Mouse (Mus musculus): Measurements from ENCODE around the gene Abhd14b. TPM values are rescaled to one million over a fixed set of nuclear protein-coding genes. Genes with fewer than 3 reads are reported as not detected.
A peak's percentile ranks its signal among the peaks of the same experiment; 100 is the strongest.

Abhd14b gene
- polyA plus RNA-seq, 1 experiment from 2014 or later = 19.5 TPM

- WGBS = 0% methylated on average over 2 of the region's 2 CpGs
- DNase-seq (ENCODE audit: low spot score) = no peak
- no peak overlapping the region for H3K27ac ChIP-seq (ENCODE audit: low read depth, low read length)
- H3K4me3 ChIP-seq (ENCODE audit: low read depth, low read length) = no peak overlapping the region
- peaks cover 14% of the 10 kb centered on the region for H3K4me1 ChIP-seq (replicated peaks; ENCODE audit: control insufficient read depth, insufficient read depth, low read length)
- no peak; the same call in 1 of the 2 replicates for ATAC-seq (replicated peaks; ENCODE audit: low FRiP score)
- no peak overlapping the region for H3K4me2 ChIP-seq
- H3K27me3 ChIP-seq (replicated peaks; ENCODE audit: control insufficient read depth, insufficient read depth, low read length) = peaks cover 26% of the 10 kb centered on the region
- H3K9ac ChIP-seq (ENCODE audit: low read depth, low read length) = no peak overlapping the region
- no peaks in the 10 kb centered on the region for H3K36me3 ChIP-seq (ENCODE audit: control insufficient read depth, insufficient read depth, low read length)
- no peaks in the 10 kb centered on the region for H3K9me3 ChIP-seq (ENCODE audit: control insufficient read depth, low read length)
Observed at GRCm38 (mm10) chr9:106420608-106421007, 26.7 kb upstream of the Abhd14b start.

- Histone ChIP-seq H3K27ac (ENCODE audit: low read depth, low read length) (no peak overlapping the region), H3K4me3 (ENCODE audit: low read depth, low read length) (no peak overlapping the region), H3K27me3 (replicated peaks; ENCODE audit: control insufficient read depth, insufficient read depth, low read length) (peaks cover 26% of the 10 kb centered on the region), H3K4me2 (peak overlapping the region; percentile 13; the same call in 1 of the 2 replicates), H3K4me1 (replicated peaks; ENCODE audit: control insufficient read depth, insufficient read depth, low read length) (peaks cover 14% of the 10 kb centered on the region), H3K9ac (ENCODE audit: low read depth, low read length) (no peak overlapping the region), H3K36me3 (ENCODE audit: control insufficient read depth, insufficient read depth, low read length) (no peaks in the 10 kb centered on the region), H3K9me3 (ENCODE audit: control insufficient read depth, low read length) (no peaks in the 10 kb centered on the region)
- WGBS = 11% methylated on average over 18 of the region's 18 CpGs
- peak; percentile 24; the same call in 1 of the 2 replicates for ATAC-seq (replicated peaks; ENCODE audit: low FRiP score)
- DNase-seq (ENCODE audit: low spot score) = no peak
Observed at GRCm38 (mm10) chr9:106421033-106421864, 26.0 kb upstream of the Abhd14b start.

- H3K9me3 ChIP-seq (ENCODE audit: control insufficient read depth, low read length) = no peaks in the 10 kb centered on the region
- peak overlapping the region; percentile 13; the same call in 1 of the 2 replicates for H3K4me2 ChIP-seq
- ATAC-seq (replicated peaks; ENCODE audit: low FRiP score) (peak; percentile 74), DNase-seq (ENCODE audit: low spot score) (peak; percentile 81)
- H3K36me3 ChIP-seq (ENCODE audit: control insufficient read depth, insufficient read depth, low read length) = no peaks in the 10 kb centered on the region
- WGBS = 0% methylated on average over 3 of the region's 3 CpGs
- peaks cover 14% of the 10 kb centered on the region for H3K4me1 ChIP-seq (replicated peaks; ENCODE audit: control insufficient read depth, insufficient read depth, low read length)
- H3K27ac ChIP-seq (ENCODE audit: low read depth, low read length) = no peak overlapping the region
- H3K27me3 ChIP-seq (replicated peaks; ENCODE audit: control insufficient read depth, insufficient read depth, low read length) = peaks cover 26% of the 10 kb centered on the region
- H3K4me3 ChIP-seq (ENCODE audit: low read depth, low read length) = no peak overlapping the region
- H3K9ac ChIP-seq (ENCODE audit: low read depth, low read length) = no peak overlapping the region
Observed at GRCm38 (mm10) chr9:106421865-106422160, 25.4 kb upstream of the Abhd14b start.

DNA sequence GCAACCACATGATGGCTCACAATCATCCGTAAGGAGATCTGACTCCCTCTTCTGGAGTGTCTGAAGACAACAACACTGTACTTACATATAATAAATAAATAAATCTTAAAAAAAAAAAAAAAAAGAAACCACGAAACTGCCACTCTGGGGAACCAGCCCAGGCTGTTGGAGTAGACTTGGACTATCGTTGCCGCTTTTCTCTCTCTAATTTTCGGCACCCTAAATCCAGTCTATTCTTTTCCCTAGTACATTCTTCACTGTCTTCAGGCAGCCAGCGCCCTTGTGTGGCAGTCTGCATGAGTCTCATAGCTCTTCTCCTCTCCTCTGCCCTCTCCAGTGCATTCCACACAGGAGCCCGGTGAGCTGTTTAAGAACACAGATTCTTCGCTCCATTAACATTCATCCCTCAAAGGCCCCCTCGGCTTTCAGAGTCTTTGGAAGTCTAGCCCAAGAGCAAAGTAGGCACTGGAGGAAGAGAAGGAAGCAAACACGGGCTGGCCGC lies 18.5 kb upstream of the Abhd14b start:
- Histone ChIP-seq H3K4me2 (peak overlapping the region; percentile 85), H3K9me3 (ENCODE audit: control insufficient read depth, low read length) (no peaks in the 10 kb centered on the region), H3K27ac (ENCODE audit: low read depth, low read length) (peak overlapping the region; percentile 82), H3K9ac (ENCODE audit: low read depth, low read length) (peak overlapping the region; percentile 58), H3K27me3 (replicated peaks; ENCODE audit: control insufficient read depth, insufficient read depth, low read length) (no peaks in the 10 kb centered on the region), H3K4me1 (replicated peaks; ENCODE audit: control insufficient read depth, insufficient read depth, low read length) (peaks cover 21% of the 10 kb centered on the region), H3K36me3 (ENCODE audit: control insufficient read depth, insufficient read depth, low read length) (peaks cover 22% of the 10 kb centered on the region), H3K4me3 (ENCODE audit: low read depth, low read length) (peak overlapping the region; percentile 88)
- peak; percentile 29 for ATAC-seq (replicated peaks; ENCODE audit: low FRiP score)
- 26% methylated on average over 11 of the region's 11 CpGs for WGBS
- DNase-seq (ENCODE audit: low spot score) = no peak

DNA sequence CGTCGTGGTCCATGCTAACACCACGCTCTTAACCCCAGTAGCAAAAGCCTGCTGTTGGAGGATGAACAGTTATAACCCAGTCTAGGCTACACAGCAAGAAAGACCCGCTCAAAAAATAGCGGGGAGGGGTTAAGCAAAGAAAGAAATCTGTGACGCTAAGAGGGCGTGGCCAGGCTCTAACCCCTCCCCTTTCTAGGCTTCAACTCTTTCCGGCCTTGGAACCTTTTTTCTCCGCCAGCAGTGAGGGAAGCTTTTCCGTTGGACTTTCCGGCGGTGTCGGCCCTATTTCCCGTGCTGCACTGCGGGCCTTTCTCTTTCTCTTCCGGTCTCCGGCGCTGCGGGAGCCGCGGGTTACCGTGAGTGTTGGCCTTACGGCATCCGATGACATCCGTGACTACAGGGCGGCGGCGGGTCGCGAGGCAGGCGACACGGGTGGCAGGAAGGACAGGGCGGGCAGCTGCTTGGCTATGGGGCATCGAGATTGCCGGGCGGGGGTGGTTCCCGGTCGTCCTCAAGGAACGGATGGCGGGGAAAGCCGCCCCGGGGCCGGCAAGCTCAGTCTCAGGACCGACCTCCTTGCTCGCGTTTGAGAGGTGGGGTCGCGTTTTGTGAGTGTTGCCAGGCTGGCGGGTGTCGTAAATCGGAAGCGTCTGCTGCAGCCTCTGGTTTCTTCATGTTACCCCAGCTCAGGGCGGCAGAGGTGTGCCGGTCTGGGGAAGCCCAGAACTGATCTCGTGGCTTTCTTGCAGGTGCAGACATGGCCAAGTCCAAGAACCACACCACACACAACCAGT lies 17.8 kb upstream of the Abhd14b start, which contains the start of gene Rpl29:
TSS of gene Rpl29 (plus strand) at position 234 of the 794 bp plus-strand sequence.
- H3K9ac ChIP-seq (ENCODE audit: low read depth, low read length) = peak within 1 kb of the TSS; percentile 100
- peak within 1 kb of the TSS; percentile 88 for H3K4me3 ChIP-seq (ENCODE audit: low read depth, low read length)
- DNase-seq (ENCODE audit: low spot score) (peak; percentile 89), ATAC-seq (replicated peaks; ENCODE audit: low FRiP score) (peak; percentile 86)
- peaks cover 24% of the 10 kb centered on the region for H3K36me3 ChIP-seq (ENCODE audit: control insufficient read depth, insufficient read depth, low read length)
- 0% methylated on average over 55 of the region's 55 CpGs for WGBS
- peak within 1 kb of the TSS; percentile 85 for H3K4me2 ChIP-seq
- peak within 1 kb of the TSS; percentile 96 for H3K27ac ChIP-seq (ENCODE audit: low read depth, low read length)
- no peaks in the 10 kb centered on the region for H3K27me3 ChIP-seq (replicated peaks; ENCODE audit: control insufficient read depth, insufficient read depth, low read length)
- H3K9me3 ChIP-seq (ENCODE audit: control insufficient read depth, low read length) = no peaks in the 10 kb centered on the region
- H3K4me1 ChIP-seq (replicated peaks; ENCODE audit: control insufficient read depth, insufficient read depth, low read length) = peaks cover 24% of the 10 kb centered on the region

DNA sequence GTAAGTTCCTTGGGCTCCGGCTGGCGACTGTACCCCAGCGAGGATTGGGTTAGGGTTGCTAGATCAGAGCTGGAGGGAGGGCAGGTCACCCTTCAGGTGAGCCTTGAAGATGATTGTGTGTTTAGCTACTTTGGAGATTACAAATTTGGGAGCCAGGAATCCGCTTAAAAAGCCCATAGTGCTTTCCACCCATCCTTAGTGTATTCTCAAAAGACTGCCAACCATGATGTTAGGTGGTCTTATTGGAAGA lies 17.3 kb upstream of the Abhd14b start:
- no peak for DNase-seq (ENCODE audit: low spot score)
- ATAC-seq (replicated peaks; ENCODE audit: low FRiP score) = no peak
- no peaks in the 10 kb centered on the region for H3K9me3 ChIP-seq (ENCODE audit: control insufficient read depth, low read length)
- peaks cover 29% of the 10 kb centered on the region for H3K4me1 ChIP-seq (replicated peaks; ENCODE audit: control insufficient read depth, insufficient read depth, low read length)
- no peaks in the 10 kb centered on the region for H3K27me3 ChIP-seq (replicated peaks; ENCODE audit: control insufficient read depth, insufficient read depth, low read length)
- H3K4me2 ChIP-seq = peak overlapping the region; percentile 84
- WGBS = 0% methylated on average over 4 of the region's 4 CpGs
- H3K27ac ChIP-seq (ENCODE audit: low read depth, low read length) = peak overlapping the region; percentile 96
- H3K36me3 ChIP-seq (ENCODE audit: control insufficient read depth, insufficient read depth, low read length) = peaks cover 24% of the 10 kb centered on the region
- peak overlapping the region; percentile 88 for H3K4me3 ChIP-seq (ENCODE audit: low read depth, low read length)
- H3K9ac ChIP-seq (ENCODE audit: low read depth, low read length) = peak overlapping the region; percentile 100

- Histone ChIP-seq H3K27me3 (replicated peaks; ENCODE audit: control insufficient read depth, insufficient read depth, low read length) (no peaks in the 10 kb centered on the region), H3K4me2 (no peak overlapping the region), H3K4me1 (replicated peaks; ENCODE audit: control insufficient read depth, insufficient read depth, low read length) (peaks cover 45% of the 10 kb centered on the region), H3K4me3 (ENCODE audit: low read depth, low read length) (0 out of 2 replicates have a peak overlapping the region, but pooled peaks have one; percentile 4), H3K36me3 (ENCODE audit: control insufficient read depth, insufficient read depth, low read length) (peaks cover 24% of the 10 kb centered on the region), H3K9me3 (ENCODE audit: control insufficient read depth, low read length) (no peaks in the 10 kb centered on the region), H3K9ac (ENCODE audit: low read depth, low read length) (no peak overlapping the region), H3K27ac (ENCODE audit: low read depth, low read length) (peak overlapping the region; percentile 35)
- DNase-seq (ENCODE audit: low spot score) = no peak
- ATAC-seq (replicated peaks; ENCODE audit: low FRiP score) = no peak
- WGBS = 63% methylated on average over 7 of the region's 7 CpGs
Observed at GRCm38 (mm10) chr9:106433389-106433788, 13.9 kb upstream of the Abhd14b start.

- no peak overlapping the region for H3K4me3 ChIP-seq (ENCODE audit: low read depth, low read length)
- no peak overlapping the region for H3K27ac ChIP-seq (ENCODE audit: low read depth, low read length)
- no peaks in the 10 kb centered on the region for H3K9me3 ChIP-seq (ENCODE audit: control insufficient read depth, low read length)
- WGBS = 76% methylated on average over 9 of the region's 9 CpGs
- peak overlapping the region; percentile 85; the same call in 1 of the 2 replicates for H3K4me2 ChIP-seq
- no peak overlapping the region; the same call in 1 of the 2 replicates for H3K9ac ChIP-seq (ENCODE audit: low read depth, low read length)
- no peaks in the 10 kb centered on the region for H3K27me3 ChIP-seq (replicated peaks; ENCODE audit: control insufficient read depth, insufficient read depth, low read length)
- ATAC-seq (replicated peaks; ENCODE audit: low FRiP score) (no peak), DNase-seq (ENCODE audit: low spot score) (no peak)
- peaks cover 17% of the 10 kb centered on the region for H3K36me3 ChIP-seq (ENCODE audit: control insufficient read depth, insufficient read depth, low read length)
- H3K4me1 ChIP-seq (replicated peaks; ENCODE audit: control insufficient read depth, insufficient read depth, low read length) = peaks cover 40% of the 10 kb centered on the region
Observed at GRCm38 (mm10) chr9:106436566-106436965, 10.7 kb upstream of the Abhd14b start.
